Mouse (Mus musculus): ENCODE data around the gene Clk2.

Gene Clk2

DNA sequence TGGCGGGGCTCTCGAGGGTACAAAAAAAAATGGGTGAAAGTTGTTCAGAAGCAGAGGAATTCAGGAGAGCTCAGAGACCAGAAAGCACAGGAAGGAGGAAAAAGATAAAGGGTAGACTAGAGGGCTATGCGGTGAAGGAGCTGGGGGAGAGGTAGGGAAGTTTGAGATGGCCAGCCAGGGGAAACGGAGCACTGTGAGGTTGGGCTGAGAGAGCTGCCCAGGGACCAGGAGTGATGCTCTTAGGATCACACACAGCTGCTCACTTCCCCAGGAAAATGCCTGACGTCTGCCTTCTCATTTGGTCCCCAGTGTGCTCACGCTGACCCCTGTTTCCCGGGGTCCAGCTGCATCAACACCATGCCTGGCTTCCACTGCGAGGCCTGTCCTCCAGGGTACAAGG lies 55.0 kb downstream of the Clk2 start:
- in situ Hi-C loops (cut with MboI; ENCODE audit: low sequenced_read_pairs): no loop called here

DNA sequence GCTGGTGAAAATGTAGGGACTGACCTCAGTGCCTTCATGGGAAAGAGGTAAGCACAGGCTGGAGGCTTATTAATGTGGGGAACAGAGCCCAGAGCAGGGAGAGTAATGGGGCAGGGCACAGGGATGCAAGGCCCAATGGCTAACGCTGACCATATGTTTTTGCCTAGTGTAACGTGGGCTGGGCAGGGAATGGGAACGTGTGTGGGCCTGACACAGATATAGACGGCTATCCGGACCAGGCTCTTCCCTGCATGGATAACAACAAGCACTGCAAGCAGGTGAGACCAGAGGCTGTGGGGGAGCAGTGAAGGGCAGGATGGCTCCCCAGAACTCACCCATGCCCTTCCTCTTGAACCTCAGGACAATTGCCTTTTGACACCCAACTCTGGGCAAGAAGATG lies 56.6 kb downstream of the Clk2 start:
- in situ Hi-C loops (cut with MboI; ENCODE audit: low sequenced_read_pairs): no loop called here

DNA sequence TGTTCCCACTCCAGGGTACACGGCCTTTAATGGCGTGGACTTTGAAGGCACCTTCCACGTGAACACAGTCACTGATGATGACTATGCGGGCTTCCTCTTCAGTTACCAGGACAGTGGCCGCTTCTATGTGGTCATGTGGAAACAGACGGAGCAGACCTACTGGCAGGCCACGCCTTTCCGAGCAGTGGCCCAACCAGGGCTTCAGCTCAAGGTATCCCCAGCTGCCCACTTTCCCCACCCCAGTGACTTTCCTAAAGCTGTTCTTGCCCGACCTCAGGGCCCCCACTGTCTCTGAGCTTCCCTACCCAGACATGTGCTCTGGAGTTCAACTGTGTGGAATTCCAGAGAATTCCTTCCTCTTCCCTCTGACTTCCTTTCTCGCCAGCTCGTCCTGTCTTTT lies 60.2 kb downstream of the Clk2 start:
- in situ Hi-C loops (cut with MboI; ENCODE audit: low sequenced_read_pairs): no loop called here

DNA sequence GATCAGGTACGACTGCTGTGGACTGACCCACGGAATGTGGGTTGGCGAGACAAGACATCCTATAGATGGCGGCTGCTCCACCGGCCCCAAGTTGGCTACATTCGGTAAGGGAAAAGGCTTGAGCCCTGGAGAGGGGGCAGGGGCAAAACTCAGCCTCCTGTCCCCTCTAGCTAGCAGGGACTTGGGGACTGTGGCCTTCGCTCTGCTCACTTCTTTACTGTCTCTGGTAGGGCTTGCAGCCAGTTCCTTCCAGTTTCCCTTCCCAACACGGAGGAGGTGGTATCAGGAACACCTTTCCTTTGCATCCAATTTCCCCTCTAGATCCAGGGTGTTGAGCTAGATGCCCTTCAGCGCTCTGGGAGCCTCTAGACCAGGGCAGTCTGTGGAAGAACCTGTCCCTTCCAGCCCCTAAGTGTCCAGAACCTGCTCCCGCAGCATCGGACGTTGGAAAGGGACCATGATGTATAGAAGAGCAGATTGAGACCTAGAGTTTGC lies 60.8 kb downstream of the Clk2 start:
- in situ Hi-C loops (cut with MboI; ENCODE audit: low sequenced_read_pairs): no loop called here

DNA sequence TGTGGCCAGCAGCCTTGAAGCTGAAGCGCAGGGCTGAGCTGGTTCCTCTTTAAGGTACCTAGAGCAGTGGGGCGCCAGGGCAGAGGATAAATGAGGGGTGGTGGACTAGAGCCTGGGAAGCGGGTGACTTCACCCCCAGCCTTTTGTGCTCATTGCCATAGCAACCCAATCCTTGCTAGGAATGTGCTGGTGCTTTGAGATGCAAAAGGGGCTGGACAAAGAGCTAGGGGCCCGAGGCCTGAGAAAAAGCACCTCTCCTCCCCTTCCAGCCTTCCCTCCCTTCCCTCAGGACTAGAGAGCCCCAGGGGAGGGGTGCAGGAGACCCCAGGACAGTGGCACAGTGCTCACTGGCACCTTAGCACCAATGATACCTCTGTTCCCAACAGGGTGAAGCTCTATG lies 61.3 kb downstream of the Clk2 start:
- in situ Hi-C loops (cut with MboI; ENCODE audit: low sequenced_read_pairs): no loop called here

DNA sequence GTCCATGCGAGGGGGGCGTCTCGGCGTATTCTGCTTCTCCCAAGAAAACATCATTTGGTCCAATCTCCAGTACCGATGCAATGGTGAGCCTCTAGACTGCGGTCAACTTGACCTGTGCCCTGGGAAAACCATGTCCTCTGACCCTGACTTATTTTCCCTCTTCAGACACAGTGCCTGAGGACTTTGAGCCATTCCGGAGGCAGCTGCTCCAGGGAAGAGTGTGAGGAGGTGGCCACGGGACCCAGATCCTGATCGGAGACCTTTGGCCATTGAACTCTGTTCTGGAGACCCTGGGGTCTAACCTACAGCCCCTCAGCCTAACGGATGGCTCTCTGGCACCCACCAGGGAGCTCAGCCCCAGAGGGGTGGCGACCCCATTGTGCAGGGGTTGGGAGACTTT lies 61.8 kb downstream of the Clk2 start:
- in situ Hi-C loops (cut with MboI; ENCODE audit: low sequenced_read_pairs): no loop called here
